8 mouse cellular contexts compared by ENCODE assay signal in genomic region chr4:138463832-138464487, GRCm38 (mm10). TPM values are rescaled to one million over a fixed set of nuclear protein-coding genes. Genes with fewer than 3 reads are reported as not detected.
DNase-seq lines count a peak whose midpoint lies in the region; ATAC-seq and TF ChIP-seq lines count a peak whose summit lies in the region.

No protein-coding gene starts in this region.

- no peak overlapping the region for H3K9ac ChIP-seq in hindbrain, embryonic 13.5 days

- ATAC-seq in hindbrain, embryonic 13.5 days (ENCODE audit: low FRiP score), result peak; percentile 31; the same call in 1 of the 2 replicates
- ATAC-seq in megakaryocyte, adult 5-6 weeks (ENCODE audit: poor library complexity, severe bottlenecking), result peak; percentile 88

- TF ChIP-seq POLR2A in brain, embryonic 14.5 days (IDR thresholded peaks at IDR 0.05; ENCODE audit: borderline replicate concordance, extremely low read depth, insufficient read depth, insufficient read length, poor library complexity, severe bottlenecking), result no peak

- TF ChIP-seq CTCF in brain, embryonic 14.5 days (IDR thresholded peaks at IDR 0.05; ENCODE audit: borderline replicate concordance, extremely low read depth, insufficient read depth, insufficient read length), result no peak

- peak overlapping the region; percentile 90 for H3K27ac ChIP-seq in hindbrain, embryonic 13.5 days

- peak; percentile 69 for DNase-seq in right cerebral cortex, adult 18-20 months
- no peak for DNase-seq in right cerebral cortex, postnatal 14 days
- peak; percentile 90 for DNase-seq in brain, embryonic 14.5 days (ENCODE audit: low read depth)
- peak; percentile 87 for DNase-seq in gastrocnemius, adult 18-20 months (ENCODE audit: low spot score)
- peak; percentile 66 to 73 for DNase-seq in layer of hippocampus, postnatal 36 days
- peak; percentile 78 for DNase-seq in skeletal muscle tissue, adult 2 months (ENCODE audit: low read depth, low spot score)

- H3K4me3 ChIP-seq in hindbrain, embryonic 13.5 days, result no peak overlapping the region

- 3% methylated on average over 11 of the region's 11 CpGs for WGBS in hindbrain, embryonic 13.5 days

- peak overlapping the region; percentile 33 for H3K4me2 ChIP-seq in hindbrain, embryonic 13.5 days

- no peaks in the 10 kb centered on the region for H3K9me3 ChIP-seq in hindbrain, embryonic 13.5 days

- H3K36me3 ChIP-seq in hindbrain, embryonic 13.5 days, result no peaks in the 10 kb centered on the region; the same call in 1 of the 2 replicates

- 0 out of 2 replicates have a peak, but pooled peaks cover 13% of the 10 kb centered on the region for H3K27me3 ChIP-seq in hindbrain, embryonic 13.5 days

- H3K4me1 ChIP-seq in hindbrain, embryonic 13.5 days (replicated peaks), result peaks cover 58% of the 10 kb centered on the region

RNA-seq across cellular contexts. Expression of gene Camk2n1, which starts 9.8 kb away (rescaled TPM):
- 28.3 and 37.4 TPM in 2 replicates for polyA plus RNA-seq in brain, embryonic 14.5 days (2012; rRNA removed)
- total RNA-seq in gastrocnemius, adult 18-20 months (2021), result 1 to 10 TPM; 3.8 to 7.7 TPM
- polyA plus RNA-seq in hindbrain, embryonic 13.5 days (2015; fragmentation: Nextera tagmentation; extraction: Ambion mirVana), result 14.3 and 14.8 TPM in 2 replicates
- 100 to 1,000 TPM; 359 to 375 TPM for total RNA-seq in layer of hippocampus, postnatal 36 days (2021)
- total RNA-seq in megakaryocyte, adult 5-6 weeks (2015), result 0.21 and 0.40 TPM in 2 replicates
- 0.04 TPM in 1 of 2 replicates, not detected in the other for total RNA-seq in megakaryocyte, adult 5-6 weeks (2017)

RNA-seq across cellular contexts. Expression of gene Mul1, which starts 29.5 kb away (rescaled TPM):
- polyA plus RNA-seq in brain, embryonic 14.5 days (2012; rRNA removed), result 14.5 and 19.6 TPM in 2 replicates
- 10 to 100 TPM; 41.7 to 43.9 TPM for total RNA-seq in gastrocnemius, adult 18-20 months (2021)
- polyA plus RNA-seq in hindbrain, embryonic 13.5 days (2015; fragmentation: Nextera tagmentation; extraction: Ambion mirVana), result 20.9 and 21.4 TPM in 2 replicates
- 10 to 100 TPM; 53.4 to 62.5 TPM for total RNA-seq in layer of hippocampus, postnatal 36 days (2021)
- 4.9 and 8.1 TPM in 2 replicates for total RNA-seq in megakaryocyte, adult 5-6 weeks (2015)
- 4.4 and 6.1 TPM in 2 replicates for total RNA-seq in megakaryocyte, adult 5-6 weeks (2017)

Comparison
In these comparisons a context has a peak if more than half of its experiments do, and no peak if none do; other contexts are left out.
1. RNA of gene Camk2n1, which starts 9.8 kb away (total RNA-seq): 359 to 375 TPM in layer of hippocampus, postnatal 36 days; 3.8 to 7.7 TPM in gastrocnemius, adult 18-20 months and 0.04 to 0.40 TPM in megakaryocyte, adult 5-6 weeks; every median in the first group is over 10 times any median in the second.
2. RNA of gene Mul1, which starts 29.5 kb away (total RNA-seq): 53.4 to 62.5 TPM in layer of hippocampus, postnatal 36 days and 41.7 to 43.9 TPM in gastrocnemius, adult 18-20 months; 4.4 to 8.1 TPM in megakaryocyte, adult 5-6 weeks; every median in the first group is over 4 times any median in the second.